ENCODE assay signal across 22 mouse cellular contexts in genomic region chr12:40197511-40197910, GRCm38 (mm10). TPM values are rescaled to one million over a fixed set of nuclear protein-coding genes. Genes with fewer than 3 reads are reported as not detected.
DNase-seq lines count a peak whose midpoint lies in the region; ATAC-seq and TF ChIP-seq lines count a peak whose summit lies in the region.
"Had no signal": no experiment of that assay in that cellular context is flagged by ENCODE, and none has a peak within 500 bp of the region (broad histone marks: within the 10 kb centered on the region; RNA-seq: fewer than 3 reads in every experiment).

No protein-coding gene starts in this region.

- intact Hi-C loops in heart, postnatal 14 days (cut with DNase I): no loop called here

- TF ChIP-seq POLR2A in thymus, adult 2 months (IDR thresholded peaks at IDR 0.05; ENCODE audit: control insufficient read depth, extremely low read depth, insufficient read depth, low read length, poor library complexity): no peak

- no peaks in the 10 kb centered on the region for H3K9me3 ChIP-seq in heart, embryonic 11.5 days (replicated peaks; ENCODE audit: control insufficient read depth, low read length)
- H3K9me3 ChIP-seq: embryonic facial prominence, embryonic 13.5 days; hindbrain, embryonic 10.5 days; liver, embryonic 12.5 days; midbrain, embryonic 12.5 days had no signal

- peaks cover 7% of the 10 kb centered on the region for H3K4me1 ChIP-seq in thymus, adult 2 months (replicated peaks; ENCODE audit: control insufficient read depth, insufficient read depth, low read length)
- 0 out of 2 replicates have a peak, but pooled peaks cover 4% of the 10 kb centered on the region for H3K4me1 ChIP-seq in heart, embryonic 11.5 days (ENCODE audit: control insufficient read depth, insufficient read depth, low read length)
- H3K4me1 ChIP-seq: embryonic facial prominence, embryonic 13.5 days; hindbrain, embryonic 10.5 days; liver, embryonic 12.5 days; midbrain, embryonic 12.5 days had no signal

- no peak for DNase-seq in thymus, adult 2 months
- no peak for DNase-seq in thymus, adult 18-20 months
- DNase-seq in heart, postnatal 14 days: peak; percentile 25 to 39
- DNase-seq in thymus, postnatal 4 days: peak; percentile 36
- DNase-seq in spleen, postnatal 14 days (ENCODE audit: low spot score in 2 of 2): no peak
- DNase-seq in kidney, postnatal 10 days: no peak
- DNase-seq: cerebellum, adult 9-10 months; gastrocnemius, postnatal 10 days; kidney, adult 9 months; lung, embryonic 14.5 days; right cerebral cortex, adult 18-20 months had no signal

- H3K4me3 ChIP-seq in thymus, adult 2 months (ENCODE audit: control insufficient read depth, insufficient read depth, low read length): no peak overlapping the region
- H3K4me3 ChIP-seq in heart, embryonic 11.5 days (ENCODE audit: low read depth, low read length): peak overlapping the region; percentile 31; the same call in 1 of the 2 replicates
- H3K4me3 ChIP-seq: embryonic facial prominence, embryonic 13.5 days; hindbrain, embryonic 10.5 days; left cerebral cortex, adult 2 months; liver, embryonic 12.5 days; midbrain, embryonic 12.5 days had no signal

- no peak for ATAC-seq in heart, embryonic 11.5 days (replicated peaks; ENCODE audit: insufficient number of reproducible peaks, low FRiP score, low TSS enrichment)
- ATAC-seq in monocyte, adult 5-6 weeks (replicated peaks; ENCODE audit: insufficient number of reproducible peaks, low FRiP score, low TSS enrichment, poor library complexity, severe bottlenecking): no peak
- ATAC-seq: activated CD4-positive, CD25-positive, alpha-beta regulatory T cell, adult 4 months; liver, embryonic 12.5 days had no signal

- H3K4me2 ChIP-seq in heart, embryonic 11.5 days: peak overlapping the region; percentile 27; the same call in 1 of the 2 replicates
- H3K4me2 ChIP-seq: embryonic facial prominence, embryonic 13.5 days; liver, embryonic 12.5 days; lung, embryonic 14.5 days; midbrain, embryonic 12.5 days had no signal

- no peak for TF ChIP-seq CTCF in thymus, adult 2 months (IDR thresholded peaks at IDR 0.05; ENCODE audit: borderline replicate concordance, control insufficient read depth, extremely low read depth, insufficient read depth, low read length, poor library complexity)

- H3K27me3 ChIP-seq in thymus, adult 2 months (ENCODE audit: control insufficient read depth, insufficient read depth, low read length): no peaks in the 10 kb centered on the region
- no peaks in the 10 kb centered on the region for H3K27me3 ChIP-seq in heart, embryonic 11.5 days (ENCODE audit: control insufficient read depth, insufficient read depth, low read length)
- H3K27me3 ChIP-seq: embryonic facial prominence, embryonic 13.5 days; liver, embryonic 12.5 days; midbrain, embryonic 12.5 days had no signal

- peaks cover 5% of the 10 kb centered on the region for H3K36me3 ChIP-seq in thymus, adult 2 months (ENCODE audit: control insufficient read depth, insufficient read depth, low read length)
- 0 out of 2 replicates have a peak, but pooled peaks cover 3% of the 10 kb centered on the region for H3K36me3 ChIP-seq in heart, embryonic 11.5 days (ENCODE audit: control insufficient read depth, insufficient read depth, low read length)

- peak overlapping the region; percentile 100 for H3K27ac ChIP-seq in thymus, adult 2 months (ENCODE audit: control insufficient read depth, insufficient read depth, low read length)
- peak overlapping the region; percentile 37; the same call in 1 of the 2 replicates for H3K27ac ChIP-seq in heart, embryonic 11.5 days (ENCODE audit: low read depth, low read length)
- H3K27ac ChIP-seq: embryonic facial prominence, embryonic 13.5 days; hindbrain, embryonic 10.5 days; left cerebral cortex, adult 2 months; liver, embryonic 12.5 days; midbrain, embryonic 12.5 days had no signal

- no peak overlapping the region for H3K9ac ChIP-seq in heart, embryonic 11.5 days (ENCODE audit: low read depth, low read length)
- H3K9ac ChIP-seq: embryonic facial prominence, embryonic 13.5 days; liver, embryonic 12.5 days; lung, embryonic 14.5 days; midbrain, embryonic 12.5 days had no signal

RNA-seq across cellular contexts. Expression of gene Lsmem1, which starts 1.8 kb away (rescaled TPM):
- polyA plus RNA-seq in thymus, adult 2 months (2012; rRNA removed): 0.99 and 2.0 TPM in 2 replicates
- polyA plus RNA-seq in heart, embryonic 11.5 days (2014; fragmentation: Nextera tagmentation; extraction: Ambion mirVana): 21.4 and 23.9 TPM in 2 replicates
- 10 to 100 TPM; 21.6 to 24.4 TPM for total RNA-seq in heart, postnatal 14 days (2021)
- 0.29 to 1.2 TPM (median 0.96 TPM) in 3 replicates for total RNA-seq in monocyte, adult 5-6 weeks (2017)
- polyA plus RNA-seq: embryonic facial prominence, embryonic 13.5 days; hindbrain, embryonic 10.5 days; intestine, embryonic 14.5 days; large intestine, adult 2 months; limb, embryonic 11.5 days; liver, embryonic 12.5 days; lung, embryonic 14.5 days; midbrain, embryonic 12.5 days had no signal

RNA-seq across cellular contexts. Expression of gene Ifrd1, which starts 50.8 kb away (rescaled TPM):
- polyA plus RNA-seq in thymus, adult 2 months (2012; rRNA removed): 23.4 and 27.9 TPM in 2 replicates
- 93.6 and 103 TPM in 2 replicates for polyA plus RNA-seq in heart, embryonic 11.5 days (2014; fragmentation: Nextera tagmentation; extraction: Ambion mirVana)
- total RNA-seq in heart, postnatal 14 days (2021): 100 to 1,000 TPM in 1 of 2 experiments, 10 to 100 TPM in 1; 99.6 to 111 TPM
- 450 to 581 TPM (median 532 TPM) in 3 replicates for total RNA-seq in monocyte, adult 5-6 weeks (2017)

Comparison
In these comparisons a context has a peak if more than half of its experiments do, and no peak if none do; other contexts are left out.
1. DNase-seq: peak in heart, postnatal 14 days (2 of 2) and thymus, postnatal 4 days (single experiment); none in thymus, adult 2 months (single experiment), thymus, adult 18-20 months (0 of 2), spleen, postnatal 14 days (0 of 2) and kidney, postnatal 10 days (single experiment).
2. RNA of gene Lsmem1, which starts 1.8 kb away (total RNA-seq): 21.6 to 24.4 TPM in heart, postnatal 14 days; 0.29 to 1.2 TPM in monocyte, adult 5-6 weeks; every median in the first group is over 10 times any median in the second.